Mouse (Mus musculus) MEL (cell line): ENCODE measurements at regions not wholly inside any gene's neighbourhood (a gene's known extent, or its start where the extent isn't known, plus 50 kb on each side); places are given as distances from the start of the nearest gene placed in this dataset.

Experiments
- DNase-seq: peaks from one replicate; pipeline ENCODE4 v3.0.0; 2011; ENCODE audit warnings: low read depth, low spot score
- H3K27ac ChIP-seq: 2 replicates; pipeline ENCODE4 v1.5.1; 2012; ENCODE audit warnings: low read depth, mild to moderate bottlenecking, control low read depth, low read length, moderate library complexity; ENCODE audit not compliant: control insufficient read depth
- H3K27me3 ChIP-seq, 2 experiments: fragments of 150-350 bp in 1 of 2; sonication (generic) in 1 of 2; 2 replicates each; pipeline ENCODE4 v1.6.1; 2012; ENCODE audit warnings: low read length in 2 of 2, mild to moderate bottlenecking in 2 of 2, improper control_type of control experiment in 1 of 2, moderate library complexity in 1 of 2; ENCODE audit not compliant: insufficient read depth in 2 of 2, control insufficient read depth in 1 of 2
- H3K36me3 ChIP-seq, 2 experiments: 2 replicates each; pipeline ENCODE4 v1.6.1; 2012 to 2014; ENCODE audit warnings: low read length in 2 of 2, improper control_type of control experiment in 1 of 2, inconsistent platforms in 1 of 2, mild to moderate bottlenecking in 1 of 2; ENCODE audit not compliant: insufficient read depth in 2 of 2, control insufficient read depth in 1 of 2
- H3K4me1 ChIP-seq, 2 experiments: fragments of 150-350 bp in 1 of 2; sonication (generic) in 1 of 2; 2 replicates each; pipeline ENCODE4 v1.6.1; 2012; ENCODE audit warnings: low read length in 2 of 2, improper control_type of control experiment in 1 of 2, mild to moderate bottlenecking in 1 of 2; ENCODE audit not compliant: insufficient read depth in 2 of 2, control insufficient read depth in 1 of 2
- H3K4me3 ChIP-seq, 2 experiments: fragments of 150-350 bp in 1 of 2; sonication (generic) in 1 of 2; 2 replicates each; pipeline ENCODE4 v1.5.1; 2012; ENCODE audit warnings: low read depth in 2 of 2, low read length in 2 of 2, mild to moderate bottlenecking in 2 of 2, moderate library complexity in 2 of 2, control low read depth in 1 of 2, improper control_type of control experiment in 1 of 2; ENCODE audit not compliant: control insufficient read depth in 1 of 2, insufficient read depth in 1 of 2
- H3K79me2 ChIP-seq: 2 replicates; pipeline ENCODE4 v1.6.1; 2012; ENCODE audit warnings: mild to moderate bottlenecking, low read length, moderate library complexity; ENCODE audit not compliant: control insufficient read depth, poor library complexity, insufficient read depth
- H3K9ac ChIP-seq: 2 replicates; pipeline ENCODE4 v1.6.1; 2012; ENCODE audit warnings: low read depth, mild to moderate bottlenecking, control low read depth, low read length, moderate library complexity; ENCODE audit not compliant: control insufficient read depth, poor library complexity, severe bottlenecking
- H3K9me3 ChIP-seq: fragments of 150-350 bp; sonication (generic); replicated peaks from 2 replicates; pipeline ENCODE4 v1.6.1; 2012; ENCODE audit warnings: mild to moderate bottlenecking, low read length, improper control_type of control experiment, moderate library complexity; ENCODE audit not compliant: insufficient read depth
- CHD1 ChIP-seq: IDR thresholded peaks from 2 replicates; pipeline ENCODE4 v1.6.1; 2012; ENCODE audit warnings: low read depth, mild to moderate bottlenecking, inconsistent platforms, low read length, improper control_type of control experiment
- CHD2 ChIP-seq: IDR thresholded peaks from 2 replicates; pipeline ENCODE4 v1.6.1; 2011; ENCODE audit warnings: low read length, improper control_type of control experiment
- EP300 ChIP-seq, 2 experiments: IDR thresholded peaks; 2 replicates each; pipeline ENCODE4 v1.6.1; 2011; ENCODE audit warnings: improper control_type of control experiment in 2 of 2, low read length in 2 of 2, low read depth in 1 of 2, mild to moderate bottlenecking in 1 of 2
- ETS1 ChIP-seq: IDR thresholded peaks from 2 replicates; pipeline ENCODE4 v1.6.1; 2012; ENCODE audit warnings: low read depth, mild to moderate bottlenecking, inconsistent platforms, low read length, improper control_type of control experiment, moderate library complexity
- MAX ChIP-seq: IDR thresholded peaks from 2 replicates; pipeline ENCODE4 v1.6.1; 2011; ENCODE audit warnings: low read length, improper control_type of control experiment
- MXI1 ChIP-seq: IDR thresholded peaks from 2 replicates; pipeline ENCODE4 v1.6.1; 2011; ENCODE audit warnings: mild to moderate bottlenecking, low read depth, low read length, improper control_type of control experiment
- SIN3A ChIP-seq: IDR thresholded peaks from 2 replicates; pipeline ENCODE4 v1.6.1; 2012; ENCODE audit warnings: low read length, improper control_type of control experiment, inconsistent platforms
- TAL1 ChIP-seq: IDR thresholded peaks from 2 replicates; pipeline ENCODE4 v1.6.1; 2012; ENCODE audit warnings: mild to moderate bottlenecking, inconsistent platforms, low read length, moderate library complexity, mixed read lengths
- TBP ChIP-seq: IDR thresholded peaks from 2 replicates; pipeline ENCODE4 v1.8.0; 2011; ENCODE audit warnings: low read depth, low read length, improper control_type of control experiment
- TCF12 ChIP-seq: IDR thresholded peaks from 2 replicates; pipeline ENCODE4 v1.6.1; 2014; ENCODE audit warnings: low read depth, mild to moderate bottlenecking, inconsistent platforms, low read length, improper control_type of control experiment, moderate library complexity
- UBTF ChIP-seq: IDR thresholded peaks from 2 replicates; pipeline ENCODE4 v1.6.1; 2012; ENCODE audit warnings: low read depth, mild to moderate bottlenecking, inconsistent platforms, low read length, improper control_type of control experiment, moderate library complexity, borderline replicate concordance; ENCODE audit not compliant: insufficient read depth
- ZC3H11A ChIP-seq: IDR thresholded peaks from 2 replicates; pipeline ENCODE4 v1.6.1; 2012; ENCODE audit warnings: low read depth, mild to moderate bottlenecking, inconsistent platforms, low read length, improper control_type of control experiment
- ZKSCAN1 ChIP-seq: IDR thresholded peaks from 2 replicates; pipeline ENCODE4 v1.6.1; 2012; ENCODE audit warnings: low read depth, mild to moderate bottlenecking, inconsistent platforms, low read length, improper control_type of control experiment, moderate library complexity
- ZMIZ1 ChIP-seq: IDR thresholded peaks from 2 replicates; pipeline ENCODE4 v1.6.1; 2012; ENCODE audit warnings: low read depth, mild to moderate bottlenecking, inconsistent platforms, low read length, improper control_type of control experiment, moderate library complexity
- ZNF384 ChIP-seq: IDR thresholded peaks from 2 replicates; pipeline ENCODE4 v1.6.1; 2012; ENCODE audit warnings: low read depth, mild to moderate bottlenecking, inconsistent platforms, low read length, improper control_type of control experiment

- H3K36me3 ChIP-seq: no peaks in the 10 kb centered on the region; a peak in 1 of 4 replicates
- H3K27me3 ChIP-seq: no peaks in the 10 kb centered on the region
- no peaks in the 10 kb centered on the region for H3K9me3 ChIP-seq
- TF ChIP-seq MAX: no peak
- TF ChIP-seq ZNF384: no peak
- TF ChIP-seq TCF12: no peak
- TF ChIP-seq CHD2: no peak
- TF ChIP-seq EP300 (IDR thresholded peaks at IDR 0.05; ENCODE audit: low read depth in 1 of 2, low read length in 2 of 2): no peak
- no peak for TF ChIP-seq TAL1
- no peak for TF ChIP-seq MXI1
- TF ChIP-seq ZC3H11A: no peak
- no peak for TF ChIP-seq SIN3A
- no peak for TF ChIP-seq ZMIZ1
- H3K4me3 ChIP-seq: no peak overlapping the region
- peaks cover 3 to 5% of the 10 kb centered on the region in 2 experiments; a peak in 2 of 4 replicates for H3K4me1 ChIP-seq
- H3K27ac ChIP-seq: no peak overlapping the region
- no peaks in the 10 kb centered on the region for H3K79me2 ChIP-seq
- DNase-seq: no peak
- H3K9ac ChIP-seq: no peak overlapping the region
These were observed 97.5 kb upstream of the Spred2 start for GRCm38 (mm10) chr11:19826481-19827185.

GRCm38 (mm10) chr11:19827996-19828395, 96.2 kb upstream of the Spred2 start:
- Histone ChIP-seq H3K4me3 (no peak overlapping the region), H3K4me1 (peaks cover 3 to 5% of the 10 kb centered on the region in 2 experiments; a peak in 2 of 4 replicates), H3K9me3 (no peaks in the 10 kb centered on the region), H3K27me3 (no peaks in the 10 kb centered on the region; a peak in 2 of 4 replicates), H3K79me2 (no peaks in the 10 kb centered on the region), H3K27ac (no peak overlapping the region), H3K36me3 (no peaks in the 10 kb centered on the region; a peak in 1 of 4 replicates), H3K9ac (no peak overlapping the region)
- TF ChIP-seq CHD1 (no peak), MXI1 (no peak), ZKSCAN1 (no peak), ETS1 (no peak), UBTF (no peak), TAL1 (no peak), TBP (no peak)
- no peak for DNase-seq
